Mouse (Mus musculus) heart, adult 2 months (tissue): ENCODE data around the gene Atox1.

Experiments
- CTCF ChIP-seq: fragments of 200-600 bp; IDR thresholded peaks from 2 replicates; pipeline ENCODE4 v1.8.1; 2022; ENCODE audit warnings: antibody characterized with exemption, mild to moderate bottlenecking, moderate library complexity
- POLR2A ChIP-seq: fragments of 200-500 bp; IDR thresholded peaks from 2 replicates; pipeline ENCODE4 v1.6.1; 2011; ENCODE audit warnings: mild to moderate bottlenecking, low read depth, low read length, control low read depth; ENCODE audit not compliant: insufficient read depth

DNA sequence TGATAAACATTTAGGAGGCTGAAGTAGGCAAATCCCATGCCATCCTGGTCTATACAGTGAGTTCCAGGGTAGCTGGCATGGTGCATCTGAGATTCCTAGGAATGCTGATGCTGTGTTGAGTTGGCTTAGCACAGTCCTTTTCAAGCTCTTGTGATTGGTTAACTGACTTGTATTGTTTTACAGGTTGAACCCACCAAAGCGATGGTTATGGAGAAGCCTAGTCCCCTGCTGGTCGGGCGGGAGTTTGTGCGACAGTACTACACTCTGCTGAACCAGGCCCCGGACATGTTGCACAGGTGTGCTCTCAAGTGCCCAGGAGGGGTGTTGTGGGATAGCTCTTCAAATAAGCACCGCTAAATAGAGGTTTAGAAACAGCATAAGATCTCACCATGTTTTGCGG, 24.4 kb upstream of the Atox1 start:
- TF ChIP-seq CTCF (no peak), POLR2A (no peak)
